Mouse (Mus musculus): ENCODE measurements around the gene Mapk1. TPM values are rescaled to one million over a fixed set of nuclear protein-coding genes. Genes with fewer than 3 reads are reported as not detected.
A peak's percentile ranks its signal among the peaks of the same experiment; 100 is the strongest.

Mapk1 gene
- total and polyA plus RNA-seq, 2 experiments from 2014 or later: 179 to 210 TPM

GRCm38 (mm10) chr16:16966290-16966689 is 16.9 kb upstream of the Mapk1 start:
- H3K9ac ChIP-seq (replicated peaks; ENCODE audit: low read length, poor library complexity, severe bottlenecking): no peak overlapping the region
- H3K4me3 ChIP-seq (ENCODE audit: low read depth, low read length): no peak overlapping the region
- H3K36me3 ChIP-seq (ENCODE audit: insufficient read depth, low read length): no peaks in the 10 kb centered on the region
- H3K9me3 ChIP-seq (ENCODE audit: low read length): no peaks in the 10 kb centered on the region
- no peak for TF ChIP-seq CTCF (IDR thresholded peaks at IDR 0.05)
- no peak overlapping the region for H3K4me2 ChIP-seq (ENCODE audit: low read depth, low read length, poor library complexity, severe bottlenecking)
- no peaks in the 10 kb centered on the region for H3K4me1 ChIP-seq (ENCODE audit: insufficient read depth, low read length)
- no peaks in the 10 kb centered on the region for H3K27me3 ChIP-seq (ENCODE audit: insufficient read depth, low read length)
- no peak overlapping the region for H3K27ac ChIP-seq (ENCODE audit: low read depth, low read length)
- DNase-seq (ENCODE audit: low spot score): no peak
- no peak for ATAC-seq (ENCODE audit: low FRiP score)

GRCm38 (mm10) chr16:16978061-16978460 is 5.1 kb upstream of the Mapk1 start:
- DNase-seq (ENCODE audit: low spot score): no peak
- Histone ChIP-seq H3K4me3 (ENCODE audit: low read depth, low read length) (no peak overlapping the region), H3K36me3 (ENCODE audit: insufficient read depth, low read length) (no peaks in the 10 kb centered on the region), H3K4me1 (ENCODE audit: insufficient read depth, low read length) (no peaks in the 10 kb centered on the region), H3K27ac (ENCODE audit: low read depth, low read length) (no peak overlapping the region), H3K9me3 (ENCODE audit: low read length) (no peaks in the 10 kb centered on the region), H3K27me3 (ENCODE audit: insufficient read depth, low read length) (no peaks in the 10 kb centered on the region), H3K4me2 (ENCODE audit: low read depth, low read length, poor library complexity, severe bottlenecking) (no peak overlapping the region), H3K9ac (replicated peaks; ENCODE audit: low read length, poor library complexity, severe bottlenecking) (no peak overlapping the region)
- WGBS: 91% methylated on average over 3 of the region's 3 CpGs
- no peak for ATAC-seq (ENCODE audit: low FRiP score)
- TF ChIP-seq CTCF (IDR thresholded peaks at IDR 0.05): no peak

- H3K4me2 ChIP-seq (ENCODE audit: low read depth, low read length, poor library complexity, severe bottlenecking): no peak overlapping the region
- no peaks in the 10 kb centered on the region for H3K9me3 ChIP-seq (ENCODE audit: low read length)
- no peak overlapping the region for H3K4me3 ChIP-seq (ENCODE audit: low read depth, low read length)
- no peaks in the 10 kb centered on the region for H3K27me3 ChIP-seq (ENCODE audit: insufficient read depth, low read length)
- H3K4me1 ChIP-seq (ENCODE audit: insufficient read depth, low read length): no peaks in the 10 kb centered on the region
- 91% methylated on average over 2 of the region's 2 CpGs for WGBS
- TF ChIP-seq CTCF (IDR thresholded peaks at IDR 0.05): no peak
- H3K9ac ChIP-seq (replicated peaks; ENCODE audit: low read length, poor library complexity, severe bottlenecking): no peak overlapping the region
- no peak overlapping the region for H3K27ac ChIP-seq (ENCODE audit: low read depth, low read length)
- no peaks in the 10 kb centered on the region for H3K36me3 ChIP-seq (ENCODE audit: insufficient read depth, low read length)
- ATAC-seq (ENCODE audit: low FRiP score) (no peak), DNase-seq (ENCODE audit: low spot score) (no peak)
Measured at GRCm38 (mm10) chr16:16978765-16979164, 4.4 kb upstream of the Mapk1 start.

- Histone ChIP-seq H3K4me1 (ENCODE audit: insufficient read depth, low read length) (peaks cover 13% of the 10 kb centered on the region), H3K36me3 (ENCODE audit: insufficient read depth, low read length) (no peaks in the 10 kb centered on the region), H3K4me2 (ENCODE audit: low read depth, low read length, poor library complexity, severe bottlenecking) (peak overlapping the region; percentile 56), H3K27ac (ENCODE audit: low read depth, low read length) (peak overlapping the region; percentile 94), H3K9ac (replicated peaks; ENCODE audit: low read length, poor library complexity, severe bottlenecking) (peak overlapping the region; percentile 91), H3K4me3 (ENCODE audit: low read depth, low read length) (peak overlapping the region; percentile 70), H3K27me3 (ENCODE audit: insufficient read depth, low read length) (no peaks in the 10 kb centered on the region), H3K9me3 (ENCODE audit: low read length) (no peaks in the 10 kb centered on the region)
- 26% methylated on average over 1 of the region's 2 CpGs for WGBS
- TF ChIP-seq CTCF (IDR thresholded peaks at IDR 0.05): no peak
- ATAC-seq (ENCODE audit: low FRiP score) (peak; percentile 47), DNase-seq (ENCODE audit: low spot score) (no peak)
Measured at GRCm38 (mm10) chr16:16982636-16983035, 546 bp upstream of the Mapk1 start.

GRCm38 (mm10) chr16:16983534-16984422 is 596 bp downstream of the Mapk1 start:
- peak overlapping the region; percentile 70 for H3K4me3 ChIP-seq (ENCODE audit: low read depth, low read length)
- peak overlapping the region; percentile 91 for H3K9ac ChIP-seq (replicated peaks; ENCODE audit: low read length, poor library complexity, severe bottlenecking)
- peak overlapping the region; percentile 56 for H3K4me2 ChIP-seq (ENCODE audit: low read depth, low read length, poor library complexity, severe bottlenecking)
- DNase-seq (ENCODE audit: low spot score) (peak; percentile 69), ATAC-seq (ENCODE audit: low FRiP score) (peak; percentile 81)
- H3K4me1 ChIP-seq (ENCODE audit: insufficient read depth, low read length): peaks cover 13% of the 10 kb centered on the region
- peak overlapping the region; percentile 94 for H3K27ac ChIP-seq (ENCODE audit: low read depth, low read length)
- TF ChIP-seq CTCF (IDR thresholded peaks at IDR 0.05): peak; percentile 3; the same call in 1 of the 2 replicates
- no peaks in the 10 kb centered on the region for H3K27me3 ChIP-seq (ENCODE audit: insufficient read depth, low read length)
- WGBS: under 1% methylated on average over 53 of the region's 75 CpGs
- H3K9me3 ChIP-seq (ENCODE audit: low read length): no peaks in the 10 kb centered on the region
- no peaks in the 10 kb centered on the region for H3K36me3 ChIP-seq (ENCODE audit: insufficient read depth, low read length)

GRCm38 (mm10) chr16:16984423-16984941 is 1.3 kb downstream of the Mapk1 start:
- no peaks in the 10 kb centered on the region for H3K36me3 ChIP-seq (ENCODE audit: insufficient read depth, low read length)
- H3K27ac ChIP-seq (ENCODE audit: low read depth, low read length): 0 out of 2 replicates have a peak overlapping the region, but pooled peaks have one; percentile 94
- no peaks in the 10 kb centered on the region for H3K27me3 ChIP-seq (ENCODE audit: insufficient read depth, low read length)
- peak overlapping the region; percentile 56 for H3K4me2 ChIP-seq (ENCODE audit: low read depth, low read length, poor library complexity, severe bottlenecking)
- DNase-seq (ENCODE audit: low spot score): no peak
- no peak for TF ChIP-seq CTCF (IDR thresholded peaks at IDR 0.05)
- H3K9ac ChIP-seq (replicated peaks; ENCODE audit: low read length, poor library complexity, severe bottlenecking): peak overlapping the region; percentile 91
- ATAC-seq (ENCODE audit: low FRiP score): no peak
- H3K9me3 ChIP-seq (ENCODE audit: low read length): no peaks in the 10 kb centered on the region
- H3K4me1 ChIP-seq (ENCODE audit: insufficient read depth, low read length): peaks cover 13% of the 10 kb centered on the region
- WGBS: 16% methylated on average over 9 of the region's 9 CpGs
- peak overlapping the region; percentile 70 for H3K4me3 ChIP-seq (ENCODE audit: low read depth, low read length)

All from midbrain, postnatal 0 days (tissue).